Comparison of ENCODE assay signal across 8 mouse cellular contexts in genomic region chr4:80003636-80004365, GRCm38 (mm10).
DNase-seq lines count a peak whose midpoint lies in the region; ATAC-seq lines count a peak whose summit lies in the region.

No protein-coding gene starts in this region.

- H3K27me3 ChIP-seq in heart, embryonic 16.5 days (ENCODE audit: control insufficient read depth, insufficient read depth, low read length), result no peaks in the 10 kb centered on the region
- H3K27me3 ChIP-seq in hindbrain, embryonic 16.5 days (replicated peaks; ENCODE audit: control insufficient read depth, insufficient read depth, low read length), result no peaks in the 10 kb centered on the region
- no peaks in the 10 kb centered on the region for H3K27me3 ChIP-seq in midbrain, embryonic 13.5 days

- WGBS in heart, embryonic 16.5 days, result 78% methylated on average over 13 of the region's 13 CpGs
- WGBS in hindbrain, embryonic 16.5 days, result 89% methylated on average over 13 of the region's 13 CpGs
- 91% methylated on average over 13 of the region's 13 CpGs for WGBS in midbrain, embryonic 13.5 days

- DNase-seq in heart, adult 11 months, result no peak
- peak; percentile 76 for DNase-seq in R1 (ENCODE audit: low read depth, low spot score)
- DNase-seq in layer of hippocampus, adult 8-10 months (ENCODE audit: low spot score in 2 of 2), result no peak
- no peak for DNase-seq in left cerebral cortex, adult 11 months (ENCODE audit: low spot score)
- DNase-seq in left cerebral cortex, postnatal 14 days (ENCODE audit: low spot score in 2 of 2), result no peak

- peak; percentile 91 for ATAC-seq in heart, embryonic 16.5 days (replicated peaks; ENCODE audit: extremely low read depth, insufficient read depth, low FRiP score)
- ATAC-seq in hindbrain, embryonic 16.5 days, result peak; percentile 93
- ATAC-seq in midbrain, embryonic 13.5 days, result peak; percentile 92

- no peak overlapping the region for H3K27ac ChIP-seq in heart, embryonic 16.5 days (ENCODE audit: low read length)
- H3K27ac ChIP-seq in hindbrain, embryonic 16.5 days (ENCODE audit: low read depth, low read length), result no peak overlapping the region
- H3K27ac ChIP-seq in midbrain, embryonic 13.5 days, result no peak overlapping the region

- no peak overlapping the region for H3K4me2 ChIP-seq in heart, embryonic 16.5 days (ENCODE audit: low read depth, low read length)
- no peak overlapping the region for H3K4me2 ChIP-seq in hindbrain, embryonic 16.5 days (ENCODE audit: low read length)
- no peak overlapping the region for H3K4me2 ChIP-seq in midbrain, embryonic 13.5 days (replicated peaks)

- no peaks in the 10 kb centered on the region for H3K4me1 ChIP-seq in heart, embryonic 16.5 days (ENCODE audit: control insufficient read depth, insufficient read depth, low read length)
- H3K4me1 ChIP-seq in hindbrain, embryonic 16.5 days (ENCODE audit: control insufficient read depth, insufficient read depth, low read depth, low read length), result no peaks in the 10 kb centered on the region
- no peaks in the 10 kb centered on the region for H3K4me1 ChIP-seq in midbrain, embryonic 13.5 days (replicated peaks)

- no peak overlapping the region for H3K4me3 ChIP-seq in heart, embryonic 16.5 days (ENCODE audit: low read length)
- H3K4me3 ChIP-seq in hindbrain, embryonic 16.5 days (ENCODE audit: low read length), result no peak overlapping the region
- no peak overlapping the region for H3K4me3 ChIP-seq in midbrain, embryonic 13.5 days (replicated peaks)

- intact Hi-C loops in left cerebral cortex, postnatal 14 days (cut with DNase I), result no loop called here

- H3K36me3 ChIP-seq in heart, embryonic 16.5 days (ENCODE audit: control insufficient read depth, insufficient read depth), result no peaks in the 10 kb centered on the region
- H3K36me3 ChIP-seq in hindbrain, embryonic 16.5 days (ENCODE audit: control insufficient read depth, insufficient read depth, low read length), result no peaks in the 10 kb centered on the region
- no peaks in the 10 kb centered on the region for H3K36me3 ChIP-seq in midbrain, embryonic 13.5 days

- H3K9ac ChIP-seq in heart, embryonic 16.5 days (ENCODE audit: low read length), result no peak overlapping the region
- no peak overlapping the region for H3K9ac ChIP-seq in hindbrain, embryonic 16.5 days (ENCODE audit: low read depth, low read length)
- no peak overlapping the region for H3K9ac ChIP-seq in midbrain, embryonic 13.5 days (replicated peaks)

- H3K9me3 ChIP-seq in heart, embryonic 16.5 days (replicated peaks; ENCODE audit: control insufficient read depth, low read length), result no peaks in the 10 kb centered on the region
- 0 out of 2 replicates have a peak, but pooled peaks cover 2% of the 10 kb centered on the region for H3K9me3 ChIP-seq in hindbrain, embryonic 16.5 days (ENCODE audit: control insufficient read depth, low read length)
- H3K9me3 ChIP-seq in midbrain, embryonic 13.5 days, result no peaks in the 10 kb centered on the region
